Mouse (Mus musculus) embryonic facial prominence, embryonic 14.5 days (tissue): ENCODE measurements around the gene Hoxd1. TPM values are rescaled to one million over a fixed set of nuclear protein-coding genes. Genes with fewer than 3 reads are reported as not detected.

Experiments used
- ATAC-seq: fragments of 200-750 bp; cut with Nextera tagmentation; 2 replicates; pipeline ENCODE4 v1.8.0; 2017; ENCODE audit warnings: low read depth, moderate number of reproducible peaks, moderate TSS enrichment
- DNase-seq: peaks from one replicate; pipeline ENCODE4 v3.0.0-alpha.2; 2015; ENCODE audit warnings: low spot score
- H3K27ac ChIP-seq: fragments of 300-500 bp; sonication (generic); replicated peaks from 2 replicates; pipeline ENCODE4 v1.5.1; 2014; ENCODE audit warnings: low read depth, mild to moderate bottlenecking, low read length, moderate library complexity
- H3K27me3 ChIP-seq: fragments of 300-500 bp; sonication (generic); replicated peaks from 2 replicates; pipeline ENCODE4 v1.6.1; 2014; ENCODE audit warnings: low read length; ENCODE audit not compliant: control insufficient read depth, insufficient read depth
- H3K36me3 ChIP-seq: fragments of 300-500 bp; sonication (generic); 2 replicates; pipeline ENCODE4 v1.6.1; 2014; ENCODE audit warnings: low read length, mixed read lengths; ENCODE audit not compliant: control insufficient read depth, insufficient read depth
- H3K4me1 ChIP-seq: fragments of 300-500 bp; sonication (generic); 2 replicates; pipeline ENCODE4 v1.6.1; 2014; ENCODE audit warnings: antibody characterized with exemption, low read length; ENCODE audit not compliant: control insufficient read depth, insufficient read depth
- H3K4me2 ChIP-seq: fragments of 300-500 bp; sonication (generic); 2 replicates; pipeline ENCODE4 v1.6.1; 2014; ENCODE audit warnings: low read depth, mild to moderate bottlenecking, low read length, moderate library complexity, mixed read lengths
- H3K4me3 ChIP-seq: fragments of 300-500 bp; sonication (generic); 2 replicates; pipeline ENCODE4 v1.5.1; 2014; ENCODE audit warnings: low read depth, mild to moderate bottlenecking, low read length
- H3K9ac ChIP-seq: fragments of 300-500 bp; sonication (generic); 2 replicates; pipeline ENCODE4 v1.6.1; 2014; ENCODE audit warnings: low read depth, mild to moderate bottlenecking, low read length, moderate library complexity, mixed read lengths
- H3K9me3 ChIP-seq: fragments of 300-500 bp; sonication (generic); 2 replicates; pipeline ENCODE4 v1.6.1; 2016; ENCODE audit warnings: low read length; ENCODE audit not compliant: control insufficient read depth
- WGBS: fragments of 180-500 bp; shearing (Covaris S2); extraction: QIAGEN DNeasy Blood & Tissue Kit; methylation state at CpG from one replicate; pipeline ENCODE4 v1.1.7; 2014; 5-methylcytosine and 5-hydroxymethylcytosine counted together
- polyA plus RNA-seq: library from polyadenylated mRNA; unstranded; fragments of >200 nt; fragmentation: Nextera tagmentation; extraction: Ambion mirVana; gene quantifications from 2 replicates; pipeline ENCODE4 v1.2.1, GENCODE M21; 2014

Hoxd1 gene
- 3.9 and 4.7 TPM in 2 replicates for polyA plus RNA-seq

GRCm38 (mm10) chr2:74762522-74763244, at the start of gene Hoxd1:
Gene Hoxd1 (plus strand): TSS chr2:74762980.
- Histone ChIP-seq H3K9ac (peak within 1 kb of the TSS; percentile 48), H3K36me3 (no peaks in the 10 kb centered on the region), H3K4me3 (peak within 1 kb of the TSS; percentile 51), H3K9me3 (no peaks in the 10 kb centered on the region), H3K4me2 (peak within 1 kb of the TSS; percentile 93), H3K4me1 (peaks cover 12% of the 10 kb centered on the region), H3K27me3 (peaks cover 91% of the 10 kb centered on the region), H3K27ac (no peak within 1 kb of the TSS)
- WGBS, result 0% methylated on average over 15 of the region's 61 CpGs
- peak; percentile 88 for ATAC-seq
- peak; percentile 52 for DNase-seq

DNA sequence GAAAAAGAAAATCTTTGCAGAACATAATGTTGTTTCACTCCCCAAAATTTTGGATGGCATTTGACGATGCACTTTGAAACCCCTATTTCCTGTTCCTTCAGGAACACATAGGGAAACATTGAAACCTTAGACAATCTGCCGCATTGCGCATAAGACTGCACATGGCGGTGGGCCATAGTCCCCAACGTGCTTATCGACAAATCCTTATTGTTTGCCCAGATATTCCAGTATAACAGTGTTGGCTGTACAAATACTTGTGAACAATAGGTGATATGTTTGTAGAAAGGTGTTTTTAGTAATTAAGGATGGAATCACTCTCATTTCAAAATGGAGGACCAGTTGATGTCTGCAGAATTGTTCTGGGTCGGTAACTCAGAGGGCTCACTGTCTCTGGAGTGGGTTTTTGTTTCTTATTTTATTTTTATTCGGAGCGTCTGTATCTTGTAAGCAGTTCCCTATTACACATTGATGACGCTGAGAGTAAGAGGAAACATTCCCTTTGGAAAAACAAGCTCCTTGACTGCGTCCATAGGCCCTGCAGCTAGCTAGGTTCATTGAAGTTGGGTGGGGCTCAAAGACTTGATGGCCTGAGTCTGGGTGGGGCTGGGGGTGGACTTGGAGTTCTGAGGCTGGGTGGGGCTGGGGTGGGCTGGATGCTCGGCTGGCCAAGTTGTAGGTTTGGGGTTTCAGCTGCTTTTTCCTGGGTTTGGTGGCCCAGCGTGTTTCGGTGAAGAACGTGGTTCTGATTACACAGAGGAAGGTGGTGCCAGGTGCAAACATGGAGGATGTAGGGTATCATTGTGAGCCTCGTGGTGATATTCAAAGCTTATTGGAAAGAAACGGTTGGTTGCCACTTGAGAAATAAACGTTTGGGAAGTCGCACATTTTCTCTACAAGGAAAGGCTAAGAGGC, 49.3 kb upstream of the Hoxd1 start:
- ATAC-seq (no peak), DNase-seq (no peak)
- WGBS, result 7% methylated on average over 19 of the region's 19 CpGs
- H3K36me3 ChIP-seq, result no peaks in the 10 kb centered on the region
- H3K4me1 ChIP-seq, result peaks cover 2% of the 10 kb centered on the region; the same call in 1 of the 2 replicates
- peaks cover 100% of the 10 kb centered on the region for H3K27me3 ChIP-seq
- H3K4me2 ChIP-seq, result peak overlapping the region; percentile 18; the same call in 1 of the 2 replicates
- H3K9me3 ChIP-seq, result no peaks in the 10 kb centered on the region
- H3K27ac ChIP-seq, result no peak overlapping the region
- no peak overlapping the region for H3K4me3 ChIP-seq
- no peak overlapping the region for H3K9ac ChIP-seq

DNA sequence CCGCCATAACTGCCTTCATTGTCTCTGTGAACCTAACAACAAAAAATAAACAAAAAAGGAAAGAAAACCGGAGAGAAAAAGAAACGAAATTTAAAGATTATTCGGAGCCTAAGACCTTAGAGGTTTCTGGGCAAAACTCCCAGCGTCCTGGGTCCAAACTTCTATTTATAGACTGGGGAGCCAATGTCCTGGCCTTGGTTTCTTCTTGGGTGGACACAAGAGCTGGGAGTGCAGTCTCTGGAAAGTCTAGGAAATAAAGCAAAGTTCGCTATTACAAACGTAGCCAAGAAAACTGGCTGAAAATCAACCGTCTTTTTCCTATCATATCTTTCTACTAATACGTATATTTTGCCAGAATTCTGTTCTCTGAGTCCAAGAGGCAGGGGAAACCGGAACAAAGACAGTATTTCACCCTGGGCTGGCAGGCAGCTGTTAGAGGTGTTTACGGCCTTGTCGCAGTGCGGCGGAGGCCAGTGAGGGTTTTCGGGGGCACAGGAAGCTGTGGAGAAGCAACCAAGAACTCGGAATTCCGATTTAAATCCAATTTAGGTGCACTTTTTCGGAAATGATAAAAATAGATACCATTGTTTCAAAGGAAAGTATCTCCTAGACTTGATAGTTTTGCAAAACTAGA, 48.5 kb upstream of the Hoxd1 start:
- Histone ChIP-seq H3K27me3 (peaks cover 100% of the 10 kb centered on the region), H3K4me3 (no peak overlapping the region), H3K4me1 (peaks cover 2% of the 10 kb centered on the region; the same call in 1 of the 2 replicates), H3K9me3 (no peaks in the 10 kb centered on the region), H3K4me2 (peak overlapping the region; percentile 18; the same call in 1 of the 2 replicates), H3K36me3 (no peaks in the 10 kb centered on the region), H3K9ac (no peak overlapping the region), H3K27ac (no peak overlapping the region; the same call in 1 of the 2 replicates)
- ATAC-seq, result no peak
- 5% methylated on average over 18 of the region's 18 CpGs for WGBS
- no peak for DNase-seq

DNA sequence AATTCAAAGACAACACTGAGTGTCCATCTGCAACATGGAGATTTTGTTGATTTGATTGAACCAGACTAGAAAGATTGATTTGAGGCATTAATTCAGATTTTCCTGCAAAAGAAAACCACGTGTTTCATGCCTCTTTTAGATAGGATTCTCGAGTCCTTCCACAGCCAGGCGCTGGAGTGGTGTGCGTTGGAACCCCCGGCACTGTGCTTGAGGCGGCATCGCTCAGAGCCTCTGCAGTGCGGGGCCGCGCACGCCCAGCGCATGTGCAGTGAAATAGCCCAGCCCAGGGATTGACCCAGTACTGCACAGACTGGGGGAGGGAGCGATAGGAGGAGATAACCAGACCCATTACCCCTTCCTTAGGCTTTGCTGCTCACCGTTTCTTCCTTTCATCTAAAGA, 47.9 kb upstream of the Hoxd1 start:
- no peaks in the 10 kb centered on the region for H3K9me3 ChIP-seq
- peak overlapping the region; percentile 18; the same call in 1 of the 2 replicates for H3K4me2 ChIP-seq
- ATAC-seq (no peak), DNase-seq (no peak)
- WGBS, result 2% methylated on average over 14 of the region's 14 CpGs
- H3K36me3 ChIP-seq, result no peaks in the 10 kb centered on the region
- H3K4me3 ChIP-seq, result no peak overlapping the region
- H3K4me1 ChIP-seq, result peaks cover 2% of the 10 kb centered on the region; the same call in 1 of the 2 replicates
- no peak overlapping the region for H3K27ac ChIP-seq
- H3K27me3 ChIP-seq, result peaks cover 100% of the 10 kb centered on the region
- no peak overlapping the region for H3K9ac ChIP-seq

DNA sequence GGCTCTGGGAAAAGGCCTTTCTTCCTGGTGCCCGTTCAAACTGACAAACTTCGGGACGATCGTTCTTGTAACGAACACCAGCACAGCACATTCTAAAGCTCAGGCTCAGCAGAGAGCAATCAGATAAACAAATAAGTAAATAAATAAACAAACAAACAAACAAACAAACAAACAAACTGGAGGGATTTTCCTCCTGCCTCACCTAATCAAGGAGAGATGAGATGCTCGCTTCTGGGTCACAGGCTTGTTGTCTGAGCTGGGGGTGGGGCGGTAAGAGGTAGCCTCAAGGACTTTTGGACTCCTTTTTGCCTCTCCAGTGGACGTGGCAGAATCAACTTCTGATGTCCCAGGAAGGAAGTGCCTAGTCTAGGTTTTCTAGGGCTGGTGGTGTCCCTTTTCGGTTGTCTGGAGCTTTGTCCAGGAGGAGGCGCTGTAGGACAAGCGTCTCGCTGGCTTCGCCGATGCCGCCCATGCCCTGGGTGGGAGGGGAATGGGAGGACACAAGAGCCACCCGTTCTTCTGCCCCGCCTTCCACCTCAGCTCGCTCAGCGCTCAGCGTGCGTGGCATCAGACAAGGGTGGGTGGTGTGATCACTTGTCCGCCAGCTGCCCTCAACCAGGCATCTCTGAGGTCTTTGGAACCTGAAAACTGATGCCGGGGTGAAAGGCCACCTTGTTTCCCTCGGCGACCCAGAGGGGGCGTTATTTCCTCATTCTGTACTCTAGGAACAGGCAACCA, 47.1 kb upstream of the Hoxd1 start:
- peak overlapping the region; percentile 32 for H3K4me3 ChIP-seq
- peak overlapping the region; percentile 53 for H3K4me2 ChIP-seq
- no peak overlapping the region for H3K27ac ChIP-seq
- H3K9me3 ChIP-seq, result no peaks in the 10 kb centered on the region
- peaks cover 99% of the 10 kb centered on the region for H3K27me3 ChIP-seq
- WGBS, result 3% methylated on average over 26 of the region's 26 CpGs
- no peaks in the 10 kb centered on the region for H3K36me3 ChIP-seq
- H3K4me1 ChIP-seq, result peaks cover 2% of the 10 kb centered on the region; the same call in 1 of the 2 replicates
- DNase-seq (peak; percentile 92), ATAC-seq (peak; percentile 85)
- no peak overlapping the region for H3K9ac ChIP-seq

- Histone ChIP-seq H3K27me3 (peaks cover 99% of the 10 kb centered on the region), H3K9ac (no peak overlapping the region), H3K4me1 (0 out of 2 replicates have a peak, but pooled peaks cover 2% of the 10 kb centered on the region), H3K36me3 (no peaks in the 10 kb centered on the region), H3K4me3 (no peak overlapping the region), H3K4me2 (no peak overlapping the region), H3K9me3 (no peaks in the 10 kb centered on the region), H3K27ac (no peak overlapping the region)
- DNase-seq (no peak), ATAC-seq (no peak)
- WGBS, result 18% methylated on average over 2 of the region's 2 CpGs
These were observed 42.4 kb upstream of the Hoxd1 start for GRCm38 (mm10) chr2:74720384-74720783.

- H3K9ac ChIP-seq, result no peak overlapping the region
- DNase-seq (no peak), ATAC-seq (no peak)
- no peak overlapping the region for H3K4me3 ChIP-seq
- no peak overlapping the region for H3K27ac ChIP-seq
- 0 out of 2 replicates have a peak, but pooled peaks cover under 1% of the 10 kb centered on the region for H3K4me1 ChIP-seq
- peaks cover 99% of the 10 kb centered on the region for H3K27me3 ChIP-seq
- no peak overlapping the region for H3K4me2 ChIP-seq
- 25% methylated on average over 5 of the region's 5 CpGs for WGBS
- H3K9me3 ChIP-seq, result no peaks in the 10 kb centered on the region
- H3K36me3 ChIP-seq, result no peaks in the 10 kb centered on the region
These were observed 41.8 kb upstream of the Hoxd1 start for GRCm38 (mm10) chr2:74720955-74721491.
